Mouse (Mus musculus) myocyte (in vitro differentiated cells): Measurements from ENCODE around the gene Timm50.

Experiments used
- CEBPB ChIP-seq: IDR thresholded peaks from 2 replicates; pipeline ENCODE4 v1.6.1; 2011; ENCODE audit warnings: mild to moderate bottlenecking, moderate library complexity; ENCODE audit not compliant: poor library complexity, insufficient read depth, severe bottlenecking
- E2F4 ChIP-seq: IDR thresholded peaks from one replicate; pipeline ENCODE4 v1.6.1; 2011; ENCODE audit warnings: mild to moderate bottlenecking, control low read depth, moderate library complexity; ENCODE audit not compliant: insufficient read depth
- MAX ChIP-seq: IDR thresholded peaks from one replicate; pipeline ENCODE4 v1.6.1; 2011; ENCODE audit warnings: low read depth, mild to moderate bottlenecking, control low read depth
- MYOD1 ChIP-seq, 3 experiments: IDR thresholded peaks; one replicate each; pipeline ENCODE4 v1.6.1; 2011; ENCODE audit warnings: control low read depth in 2 of 3, low read depth in 2 of 3, mild to moderate bottlenecking in 2 of 3, moderate library complexity in 1 of 3; ENCODE audit not compliant: insufficient read length in 2 of 3, control insufficient read depth in 1 of 3
- MYOG ChIP-seq, 3 experiments: IDR thresholded peaks; one replicate each; pipeline ENCODE4 v1.6.1; 2011; ENCODE audit warnings: control low read depth in 2 of 3, low read depth in 2 of 3, mild to moderate bottlenecking in 2 of 3; ENCODE audit not compliant: insufficient read length in 2 of 3, control insufficient read depth in 1 of 3, insufficient read depth in 1 of 3
- POLR2A ChIP-seq: IDR thresholded peaks from one replicate; pipeline ENCODE4 v1.6.1; 2011; ENCODE audit warnings: low read depth, mild to moderate bottlenecking, control low read depth, moderate library complexity; ENCODE audit not compliant: insufficient read length
- POLR2AphosphoS2 ChIP-seq: IDR thresholded peaks from one replicate; pipeline ENCODE4 v1.6.1; 2011; ENCODE audit warnings: low read depth, control low read depth; ENCODE audit not compliant: insufficient read length
- REST ChIP-seq: IDR thresholded peaks from one replicate; pipeline ENCODE4 v1.6.1; 2011; ENCODE audit warnings: mild to moderate bottlenecking, control low read depth, moderate library complexity; ENCODE audit not compliant: insufficient read depth, insufficient read length
- SRF ChIP-seq: IDR thresholded peaks from one replicate; pipeline ENCODE4 v1.6.1; 2011; ENCODE audit warnings: low read depth; ENCODE audit not compliant: control insufficient read depth, insufficient read length
- TCF12 ChIP-seq: IDR thresholded peaks from one replicate; pipeline ENCODE4 v1.6.1; 2011; ENCODE audit warnings: mild to moderate bottlenecking, control low read depth; ENCODE audit not compliant: poor library complexity, insufficient read depth, severe bottlenecking
- TCF3 ChIP-seq: IDR thresholded peaks from one replicate; pipeline ENCODE4 v1.6.1; 2011; ENCODE audit warnings: low read depth, control low read depth; ENCODE audit not compliant: insufficient read length
- USF1 ChIP-seq: IDR thresholded peaks from one replicate; pipeline ENCODE4 v1.6.1; 2011; ENCODE audit warnings: low read depth, mild to moderate bottlenecking, control low read depth, moderate library complexity

- TF ChIP-seq TCF12 (no peak), POLR2A (no peak), MYOG (IDR thresholded peaks at IDR 0.05; ENCODE audit: control insufficient read depth in 1 of 3, insufficient read depth in 1 of 3, insufficient read length in 2 of 3, low read depth in 2 of 3) (no peak), TCF3 (no peak), SRF (no peak), POLR2AphosphoS2 (no peak), CEBPB (no peak), MAX (no peak), USF1 (no peak), MYOD1 (IDR thresholded peaks at IDR 0.05; ENCODE audit: control insufficient read depth in 1 of 3, insufficient read length in 2 of 3, low read depth in 2 of 3) (no peak), REST (no peak), E2F4 (no peak)
Measured at GRCm38 (mm10) chr7:28318714-28319113, 6.8 kb upstream of the Timm50 start.
